3 mouse cellular contexts compared by ENCODE assay signal in the genomic region with DNA sequence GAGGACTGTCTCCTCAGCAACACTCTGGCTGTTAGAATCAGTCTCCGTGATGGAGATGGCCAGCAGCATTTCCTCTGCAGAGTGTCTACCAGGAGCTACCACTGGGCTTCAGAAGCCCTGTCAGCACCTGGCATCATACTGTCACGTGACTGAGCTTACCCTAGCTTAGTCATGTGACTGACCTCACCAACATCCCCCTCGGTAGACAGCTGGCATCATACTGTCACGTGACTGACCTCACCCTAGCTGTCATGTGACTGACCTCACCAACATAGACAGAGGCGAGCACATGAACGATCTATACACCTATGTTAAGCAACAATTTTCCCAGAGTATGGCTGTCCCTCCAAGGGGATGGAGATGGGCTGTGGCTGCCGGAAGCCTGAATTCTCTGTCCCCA.
A peak's percentile ranks its signal among the peaks of the same experiment; 100 is the strongest.
TF ChIP-seq lines count a peak whose summit lies in the region.

No protein-coding gene starts in this region.

TF ChIP-seq in C2C12, 6 proteins besides CTCF, POLR2A, EP300 and RAD21:
- TF ChIP-seq MYOD1 (IDR thresholded peaks at IDR 0.05; ENCODE audit: control insufficient read depth, insufficient read length, low read depth) (no peak), USF1 (IDR thresholded peaks at IDR 0.05; ENCODE audit: low read depth) (peak; percentile 90)

TF ChIP-seq in MEL, 35 proteins besides CTCF, POLR2A, EP300 and RAD21:
- peak in 1 of 2 experiments; percentile 49; a peak in 1 of 4 replicates for TF ChIP-seq USF2 (IDR thresholded peaks at IDR 0.05; ENCODE audit: borderline replicate concordance in 1 of 2, insufficient read depth in 1 of 2, low read depth in 1 of 2, low read length in 2 of 2)
- TF ChIP-seq MAFK (IDR thresholded peaks at IDR 0.05; ENCODE audit: borderline replicate concordance, low read depth, low read length) = no peak
- TF ChIP-seq USF1 (IDR thresholded peaks at IDR 0.05; ENCODE audit: low read depth, low read length) = peak; percentile 81

TF ChIP-seq in myocyte, 11 proteins besides CTCF, POLR2A, EP300 and RAD21:
- TF ChIP-seq E2F4 (IDR thresholded peaks at IDR 0.05; ENCODE audit: insufficient read depth) (no peak), MYOD1 (IDR thresholded peaks at IDR 0.05; ENCODE audit: control insufficient read depth in 1 of 3, insufficient read length in 2 of 3, low read depth in 2 of 3) (peak in 1 of 3 experiments; percentile 54), MYOG (IDR thresholded peaks at IDR 0.05; ENCODE audit: control insufficient read depth in 1 of 3, insufficient read depth in 1 of 3, insufficient read length in 2 of 3, low read depth in 2 of 3) (peak in 1 of 3 experiments; percentile 39), USF1 (IDR thresholded peaks at IDR 0.05; ENCODE audit: low read depth) (peak; percentile 85)
TF ChIP-seq in myocyte: peak in this region for 3.
